Mouse (Mus musculus) hindbrain, embryonic 16.5 days (tissue): ENCODE measurements around the gene Gemin7. TPM values are rescaled to one million over a fixed set of nuclear protein-coding genes. Genes with fewer than 3 reads are reported as not detected.
A peak's percentile ranks its signal among the peaks of the same experiment; 100 is the strongest.

Experiments used
- ATAC-seq: fragments of 200-750 bp; cut with Nextera tagmentation; 2 replicates; pipeline ENCODE4 v1.8.0; 2017; ENCODE audit warnings: moderate TSS enrichment, moderate library complexity
- H3K27ac ChIP-seq: fragments of 300-500 bp; sonication (generic); 2 replicates; pipeline ENCODE4 v1.5.1; 2014; ENCODE audit warnings: low read depth, mild to moderate bottlenecking, control low read depth, low read length, moderate library complexity
- H3K27me3 ChIP-seq: fragments of 300-500 bp; sonication (generic); replicated peaks from 2 replicates; pipeline ENCODE4 v1.6.1; 2014; ENCODE audit warnings: low read length; ENCODE audit not compliant: control insufficient read depth, insufficient read depth
- H3K36me3 ChIP-seq: fragments of 300-500 bp; sonication (generic); 2 replicates; pipeline ENCODE4 v1.6.1; 2014; ENCODE audit warnings: mild to moderate bottlenecking, low read length, moderate library complexity, mixed read lengths; ENCODE audit not compliant: control insufficient read depth, insufficient read depth
- H3K4me1 ChIP-seq: fragments of 300-500 bp; sonication (generic); 2 replicates; pipeline ENCODE4 v1.6.1; 2014; ENCODE audit warnings: low read depth, low read length; ENCODE audit not compliant: control insufficient read depth, insufficient read depth
- H3K4me2 ChIP-seq: fragments of 300-500 bp; sonication (generic); 2 replicates; pipeline ENCODE4 v1.6.1; 2014; ENCODE audit warnings: mild to moderate bottlenecking, low read length, control low read depth, moderate library complexity
- H3K4me3 ChIP-seq: fragments of 300-500 bp; sonication (generic); 2 replicates; pipeline ENCODE4 v1.5.1; 2014; ENCODE audit warnings: mild to moderate bottlenecking, low read length, control low read depth, moderate library complexity
- H3K9ac ChIP-seq: fragments of 300-500 bp; sonication (generic); 2 replicates; pipeline ENCODE4 v1.6.1; 2014; ENCODE audit warnings: low read depth, mild to moderate bottlenecking, control low read depth, low read length, moderate library complexity
- H3K9me3 ChIP-seq: fragments of 300-500 bp; sonication (generic); 2 replicates; pipeline ENCODE4 v1.6.1; 2014; ENCODE audit warnings: mild to moderate bottlenecking, low read length, moderate library complexity; ENCODE audit not compliant: control insufficient read depth
- WGBS: fragments of 180-500 bp; shearing (Covaris S2); extraction: QIAGEN DNeasy Blood & Tissue Kit; methylation state at CpG from one replicate; pipeline ENCODE4 v1.1.7; 2014; 5-methylcytosine and 5-hydroxymethylcytosine counted together
- polyA plus RNA-seq: library from polyadenylated mRNA; unstranded; fragments of >200 nt; fragmentation: Nextera tagmentation; extraction: Ambion mirVana; gene quantifications from 2 replicates; pipeline ENCODE4 v1.2.1, GENCODE M21; 2015

The Gemin7 gene
- polyA plus RNA-seq, 1 experiment from 2014 or later: 162 TPM

GRCm38 (mm10) chr7:19542155-19542691, 35.2 kb downstream of the Gemin7 start:
- H3K36me3 ChIP-seq: no peaks in the 10 kb centered on the region
- WGBS: 55% methylated on average over 8 of the region's 8 CpGs
- H3K27me3 ChIP-seq: no peaks in the 10 kb centered on the region
- H3K4me2 ChIP-seq: no peak overlapping the region
- no peak overlapping the region; the same call in 1 of the 2 replicates for H3K9ac ChIP-seq
- H3K4me3 ChIP-seq: no peak overlapping the region
- H3K9me3 ChIP-seq: no peaks in the 10 kb centered on the region
- H3K27ac ChIP-seq: peak overlapping the region; percentile 39
- H3K4me1 ChIP-seq: peaks cover 23% of the 10 kb centered on the region
- ATAC-seq: peak; percentile 82

GRCm38 (mm10) chr7:19541681-19542154, 35.7 kb downstream of the Gemin7 start:
- no peak overlapping the region for H3K4me3 ChIP-seq
- H3K27me3 ChIP-seq: no peaks in the 10 kb centered on the region
- ATAC-seq: peak; percentile 15
- WGBS: 53% methylated on average over 7 of the region's 7 CpGs
- no peaks in the 10 kb centered on the region for H3K9me3 ChIP-seq
- H3K9ac ChIP-seq: no peak overlapping the region
- peaks cover 23% of the 10 kb centered on the region for H3K4me1 ChIP-seq
- peak overlapping the region; percentile 6; the same call in 1 of the 2 replicates for H3K27ac ChIP-seq
- H3K36me3 ChIP-seq: no peaks in the 10 kb centered on the region
- no peak overlapping the region for H3K4me2 ChIP-seq

- Histone ChIP-seq H3K9ac (no peak overlapping the region), H3K27me3 (no peaks in the 10 kb centered on the region), H3K4me2 (no peak overlapping the region), H3K27ac (no peak overlapping the region), H3K36me3 (no peaks in the 10 kb centered on the region), H3K9me3 (no peaks in the 10 kb centered on the region), H3K4me1 (peaks cover 23% of the 10 kb centered on the region), H3K4me3 (no peak overlapping the region)
- 68% methylated on average over 2 of the region's 2 CpGs for WGBS
- no peak for ATAC-seq
Measured at GRCm38 (mm10) chr7:19540771-19541566, 36.4 kb downstream of the Gemin7 start.

- WGBS: 93% methylated on average over 10 of the region's 10 CpGs
- H3K4me1 ChIP-seq: no peaks in the 10 kb centered on the region
- no peak overlapping the region for H3K4me2 ChIP-seq
- peaks cover 32% of the 10 kb centered on the region for H3K36me3 ChIP-seq
- no peak overlapping the region for H3K4me3 ChIP-seq
- no peak overlapping the region for H3K9ac ChIP-seq
- H3K9me3 ChIP-seq: no peaks in the 10 kb centered on the region
- ATAC-seq: no peak
- H3K27me3 ChIP-seq: no peaks in the 10 kb centered on the region
- no peak overlapping the region for H3K27ac ChIP-seq
Measured at GRCm38 (mm10) chr7:19534676-19535075, 42.7 kb downstream of the Gemin7 start.

- Histone ChIP-seq H3K4me3 (no peak overlapping the region), H3K9me3 (no peaks in the 10 kb centered on the region), H3K9ac (no peak overlapping the region), H3K4me1 (no peaks in the 10 kb centered on the region), H3K27me3 (no peaks in the 10 kb centered on the region), H3K4me2 (no peak overlapping the region), H3K36me3 (peaks cover 32% of the 10 kb centered on the region), H3K27ac (no peak overlapping the region)
- 89% methylated on average over 14 of the region's 14 CpGs for WGBS
- ATAC-seq: no peak
Measured at GRCm38 (mm10) chr7:19532240-19532639, 45.2 kb downstream of the Gemin7 start.

GRCm38 (mm10) chr7:19531077-19531476, 46.3 kb downstream of the Gemin7 start:
- Histone ChIP-seq H3K4me2 (no peak overlapping the region), H3K4me3 (no peak overlapping the region), H3K27ac (no peak overlapping the region), H3K9ac (no peak overlapping the region), H3K27me3 (no peaks in the 10 kb centered on the region), H3K4me1 (no peaks in the 10 kb centered on the region), H3K9me3 (no peaks in the 10 kb centered on the region), H3K36me3 (peaks cover 32% of the 10 kb centered on the region)
- 76% methylated on average over 10 of the region's 10 CpGs for WGBS
- ATAC-seq: no peak

- H3K9me3 ChIP-seq: no peaks in the 10 kb centered on the region
- WGBS: 63% methylated on average over 2 of the region's 2 CpGs
- H3K27me3 ChIP-seq: peaks cover 42% of the 10 kb centered on the region
- no peak overlapping the region for H3K4me2 ChIP-seq
- no peak for ATAC-seq
- H3K27ac ChIP-seq: no peak overlapping the region
- H3K36me3 ChIP-seq: no peaks in the 10 kb centered on the region; the same call in 1 of the 2 replicates
- H3K9ac ChIP-seq: no peak overlapping the region
- H3K4me3 ChIP-seq: no peak overlapping the region
- H3K4me1 ChIP-seq: peaks cover 17% of the 10 kb centered on the region
Measured at GRCm38 (mm10) chr7:19525105-19525481, 52.3 kb downstream of the Gemin7 start.

- H3K4me1 ChIP-seq: peaks cover 19% of the 10 kb centered on the region
- WGBS: 12% methylated on average over 24 of the region's 24 CpGs
- H3K4me2 ChIP-seq: peak overlapping the region; percentile 66
- H3K36me3 ChIP-seq: no peaks in the 10 kb centered on the region; the same call in 1 of the 2 replicates
- peaks cover 43% of the 10 kb centered on the region for H3K27me3 ChIP-seq
- peak; percentile 40 for ATAC-seq
- peak overlapping the region; percentile 39 for H3K9ac ChIP-seq
- no peaks in the 10 kb centered on the region for H3K9me3 ChIP-seq
- peak overlapping the region; percentile 42 for H3K4me3 ChIP-seq
- H3K27ac ChIP-seq: no peak overlapping the region
Measured at GRCm38 (mm10) chr7:19524420-19525104, 52.8 kb downstream of the Gemin7 start.
